Mouse (Mus musculus) hindbrain, embryonic 14.5 days (tissue): Measurements from ENCODE around the gene Abcg8. TPM values are rescaled to one million over a fixed set of nuclear protein-coding genes. Genes with fewer than 3 reads are reported as not detected.

ENCODE experiments used
- ATAC-seq: fragments of 200-750 bp; cut with Nextera tagmentation; 2 replicates; pipeline ENCODE4 v1.8.0; 2017; ENCODE audit warnings: moderate number of reproducible peaks, mild to moderate bottlenecking, moderate TSS enrichment, moderate library complexity; ENCODE audit not compliant: low FRiP score
- DNase-seq: peaks from one replicate; pipeline ENCODE4 v3.0.0-alpha.2; 2015; ENCODE audit warnings: low spot score
- H3K27ac ChIP-seq: fragments of 300-500 bp; sonication (generic); 2 replicates; pipeline ENCODE4 v1.5.1; 2014; ENCODE audit warnings: mild to moderate bottlenecking, moderate library complexity
- H3K27me3 ChIP-seq: fragments of 300-500 bp; sonication (generic); 2 replicates; pipeline ENCODE4 v1.6.1; 2014; ENCODE audit warnings: mild to moderate bottlenecking, low read length, mixed read lengths; ENCODE audit not compliant: control insufficient read depth, insufficient read depth
- H3K36me3 ChIP-seq: fragments of 300-500 bp; sonication (generic); replicated peaks from 2 replicates; pipeline ENCODE4 v1.6.1; 2014; ENCODE audit not compliant: control insufficient read depth, insufficient read depth
- H3K4me1 ChIP-seq: fragments of 300-500 bp; sonication (generic); replicated peaks from 2 replicates; pipeline ENCODE4 v1.6.1; 2014; ENCODE audit warnings: antibody characterized with exemption, low read length, mixed read lengths; ENCODE audit not compliant: control insufficient read depth, insufficient read depth
- H3K4me2 ChIP-seq: fragments of 300-500 bp; sonication (generic); replicated peaks from 2 replicates; pipeline ENCODE4 v1.6.1; 2014; ENCODE audit warnings: mild to moderate bottlenecking, moderate library complexity
- H3K4me3 ChIP-seq: fragments of 300-500 bp; sonication (generic); replicated peaks from 2 replicates; pipeline ENCODE4 v1.5.1; 2014; ENCODE audit warnings: mild to moderate bottlenecking, low read length
- H3K9ac ChIP-seq: fragments of 300-500 bp; sonication (generic); 2 replicates; pipeline ENCODE4 v1.6.1; 2014
- H3K9me3 ChIP-seq: fragments of 300-500 bp; sonication (generic); 2 replicates; pipeline ENCODE4 v1.6.1; 2016; ENCODE audit warnings: low read length; ENCODE audit not compliant: control insufficient read depth
- WGBS: fragments of 180-500 bp; shearing (Covaris S2); extraction: QIAGEN DNeasy Blood & Tissue Kit; methylation state at CpG from one replicate; pipeline ENCODE4 v1.1.7; 2014; 5-methylcytosine and 5-hydroxymethylcytosine counted together
- polyA plus RNA-seq: library from polyadenylated mRNA; unstranded; fragments of >200 nt; fragmentation: Nextera tagmentation; extraction: Ambion mirVana; gene quantifications from 2 replicates; pipeline ENCODE4 v1.2.1, GENCODE M21; 2014

The Abcg8 gene
- polyA plus RNA-seq, 1 experiment from 2014 or later, result 0.09 TPM

- Histone ChIP-seq H3K27me3 (no peaks in the 10 kb centered on the region), H3K27ac (no peak overlapping the region), H3K9ac (no peak overlapping the region), H3K4me1 (no peaks in the 10 kb centered on the region), H3K9me3 (no peaks in the 10 kb centered on the region), H3K4me2 (no peak overlapping the region), H3K4me3 (no peak overlapping the region), H3K36me3 (peaks cover 32% of the 10 kb centered on the region)
- DNase-seq (no peak), ATAC-seq (no peak)
- WGBS, result 92% methylated on average over 12 of the region's 12 CpGs
Measured at GRCm38 (mm10) chr17:84731361-84731760, 55.3 kb downstream of the Abcg8 start.

- WGBS, result 93% methylated on average over 8 of the region's 8 CpGs
- no peak for DNase-seq
Measured at GRCm38 (mm10) chr17:84732612-84733011, 56.5 kb downstream of the Abcg8 start.

GRCm38 (mm10) chr17:84736719-84737118 is 60.6 kb downstream of the Abcg8 start:
- no peak for ATAC-seq
- no peak overlapping the region for H3K27ac ChIP-seq
- H3K36me3 ChIP-seq, result peaks cover 6% of the 10 kb centered on the region
- no peak overlapping the region for H3K4me2 ChIP-seq
- no peak for DNase-seq
- no peaks in the 10 kb centered on the region for H3K9me3 ChIP-seq
- no peak overlapping the region for H3K9ac ChIP-seq
- H3K4me3 ChIP-seq, result no peak overlapping the region
- H3K27me3 ChIP-seq, result no peaks in the 10 kb centered on the region
- H3K4me1 ChIP-seq, result no peaks in the 10 kb centered on the region
- WGBS, result 84% methylated on average over 9 of the region's 9 CpGs

More at GRCm38 (mm10) chr17:84732612-84733011, 56.5 kb downstream of the Abcg8 start:
- H3K36me3 ChIP-seq, result peaks cover 28% of the 10 kb centered on the region
- H3K27me3 ChIP-seq, result no peaks in the 10 kb centered on the region
- no peak for ATAC-seq
- H3K9me3 ChIP-seq, result no peaks in the 10 kb centered on the region
- H3K9ac ChIP-seq, result no peak overlapping the region
- H3K27ac ChIP-seq, result no peak overlapping the region
- no peak overlapping the region for H3K4me2 ChIP-seq
- no peak overlapping the region for H3K4me3 ChIP-seq
- no peaks in the 10 kb centered on the region for H3K4me1 ChIP-seq

- no peak overlapping the region for H3K4me2 ChIP-seq
- DNase-seq (no peak), ATAC-seq (no peak)
- no peak overlapping the region for H3K27ac ChIP-seq
- no peaks in the 10 kb centered on the region for H3K27me3 ChIP-seq
- H3K4me3 ChIP-seq, result no peak overlapping the region
- H3K36me3 ChIP-seq, result peaks cover 6% of the 10 kb centered on the region
- H3K4me1 ChIP-seq, result no peaks in the 10 kb centered on the region
- H3K9ac ChIP-seq, result no peak overlapping the region
- no peaks in the 10 kb centered on the region for H3K9me3 ChIP-seq
- 85% methylated on average over 9 of the region's 9 CpGs for WGBS
Measured at GRCm38 (mm10) chr17:84738073-84738797, 62.1 kb downstream of the Abcg8 start.

GRCm38 (mm10) chr17:84744256-84744655 is 68.2 kb downstream of the Abcg8 start:
- no peak overlapping the region for H3K9ac ChIP-seq
- ATAC-seq, result no peak

GRCm38 (mm10) chr17:84745001-84745400 is 68.9 kb downstream of the Abcg8 start:
- no peak for DNase-seq
- H3K9ac ChIP-seq, result no peak overlapping the region
- peaks cover 32% of the 10 kb centered on the region for H3K4me1 ChIP-seq
- H3K27ac ChIP-seq, result no peak overlapping the region
- H3K36me3 ChIP-seq, result no peaks in the 10 kb centered on the region
- 42% methylated on average over 9 of the region's 9 CpGs for WGBS
- H3K4me3 ChIP-seq, result no peak overlapping the region
- ATAC-seq, result no peak
- no peaks in the 10 kb centered on the region for H3K9me3 ChIP-seq
- no peaks in the 10 kb centered on the region for H3K27me3 ChIP-seq
- H3K4me2 ChIP-seq, result no peak overlapping the region

More at GRCm38 (mm10) chr17:84744256-84744655, 68.2 kb downstream of the Abcg8 start:
- whole genome bisulfite sequencing, result 74% methylated on average over 4 of the region's 4 CpGs
- Histone ChIP-seq H3K36me3 (no peaks in the 10 kb centered on the region), H3K27ac (no peak overlapping the region), H3K9me3 (no peaks in the 10 kb centered on the region), H3K4me3 (no peak overlapping the region), H3K4me1 (peaks cover 26% of the 10 kb centered on the region), H3K27me3 (no peaks in the 10 kb centered on the region), H3K4me2 (no peak overlapping the region)
- no peak for DNase-seq

- H3K4me1 ChIP-seq, result peaks cover 38% of the 10 kb centered on the region
Measured at GRCm38 (mm10) chr17:84747212-84747611, 71.1 kb downstream of the Abcg8 start.

GRCm38 (mm10) chr17:84748152-84748682 is 72.1 kb downstream of the Abcg8 start:
- WGBS, result 86% methylated on average over 9 of the region's 9 CpGs
- H3K27ac ChIP-seq, result 0 out of 2 replicates have a peak overlapping the region, but pooled peaks have one; percentile 56
- no peak overlapping the region for H3K4me2 ChIP-seq
- no peaks in the 10 kb centered on the region for H3K27me3 ChIP-seq
- H3K4me3 ChIP-seq, result no peak overlapping the region
- no peaks in the 10 kb centered on the region for H3K9me3 ChIP-seq
- peaks cover 41% of the 10 kb centered on the region for H3K4me1 ChIP-seq
- H3K36me3 ChIP-seq, result peaks cover 10% of the 10 kb centered on the region; the same call in 1 of the 2 replicates
- H3K9ac ChIP-seq, result no peak overlapping the region
- DNase-seq (no peak), ATAC-seq (no peak)

More at GRCm38 (mm10) chr17:84747212-84747611, 71.1 kb downstream of the Abcg8 start:
- H3K4me2 ChIP-seq, result no peak overlapping the region
- H3K9me3 ChIP-seq, result no peaks in the 10 kb centered on the region
- no peak overlapping the region for H3K9ac ChIP-seq
- no peak overlapping the region for H3K4me3 ChIP-seq
- DNase-seq (no peak), ATAC-seq (peak; percentile 35; the same call in 1 of the 2 replicates)
- no peak overlapping the region for H3K27ac ChIP-seq
- H3K36me3 ChIP-seq, result peaks cover 10% of the 10 kb centered on the region; the same call in 1 of the 2 replicates
- WGBS, result 53% methylated on average over 6 of the region's 6 CpGs
- no peaks in the 10 kb centered on the region for H3K27me3 ChIP-seq

GRCm38 (mm10) chr17:84749297-84749696 is 73.2 kb downstream of the Abcg8 start:
- peak; percentile 72 for ATAC-seq
- Histone ChIP-seq H3K4me3 (no peak overlapping the region), H3K4me2 (no peak overlapping the region), H3K27ac (peak overlapping the region; percentile 56), H3K36me3 (peaks cover 10% of the 10 kb centered on the region; the same call in 1 of the 2 replicates), H3K9ac (no peak overlapping the region), H3K9me3 (no peaks in the 10 kb centered on the region), H3K27me3 (no peaks in the 10 kb centered on the region), H3K4me1 (peaks cover 39% of the 10 kb centered on the region)
- WGBS, result 34% methylated on average over 8 of the region's 8 CpGs
- DNase-seq, result peak; percentile 70
